Mouse (Mus musculus): Measurements from ENCODE around the gene Usp33.

DNA sequence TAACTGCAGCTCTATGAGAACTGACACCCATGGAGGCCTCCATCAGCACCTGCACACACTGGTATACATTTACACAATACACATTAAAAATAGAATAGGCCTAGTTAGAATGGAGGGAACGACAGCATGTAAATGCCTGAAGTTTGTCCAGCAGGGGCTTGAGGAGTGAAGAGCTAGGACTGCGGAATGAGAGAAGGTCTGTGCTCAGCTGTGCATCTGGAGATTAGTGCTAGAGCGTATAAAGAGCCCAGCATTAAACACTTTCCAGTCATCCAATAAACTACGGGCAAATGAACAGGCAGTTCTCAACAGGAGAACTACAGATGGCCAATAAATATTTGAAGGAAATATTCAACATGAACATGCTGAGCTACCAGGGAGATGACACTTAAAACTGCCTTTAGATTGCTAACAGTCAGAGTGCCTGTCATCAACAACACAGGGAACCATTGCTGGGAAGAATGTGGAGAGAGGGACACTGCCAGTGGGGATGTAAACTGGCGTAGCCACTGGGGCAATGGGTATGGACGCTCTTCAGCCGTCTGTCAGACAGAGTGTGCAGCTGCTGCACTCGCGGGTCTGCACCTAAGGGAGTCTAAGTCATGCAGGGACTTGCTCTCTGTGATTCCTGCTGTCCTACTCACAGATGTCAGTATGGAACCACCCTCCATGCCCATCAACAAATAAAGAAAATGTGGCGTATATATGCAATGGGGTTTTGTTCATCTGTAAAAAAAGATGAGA lies 7.3 kb downstream of the Usp33 start:
- TF ChIP-seq CTCF (conservative IDR thresholded peaks at IDR 0.05 in 1 of 2, IDR thresholded peaks at IDR 0.05 in 1 of 2; ENCODE audit: low read depth in 2 of 2, low read length in 2 of 2), result no peak
- no peak for TF ChIP-seq NRF1 (IDR thresholded peaks at IDR 0.05; ENCODE audit: low read depth, low read length)
- no peak for TF ChIP-seq POLR2A (IDR thresholded peaks at IDR 0.05; ENCODE audit: low read depth, low read length)
- no peak for TF ChIP-seq RCOR1 (conservative IDR thresholded peaks at IDR 0.05; ENCODE audit: low read depth, low read length)
- TF ChIP-seq KAT2A (IDR thresholded peaks at IDR 0.05; ENCODE audit: insufficient replicate concordance, low read length), result no peak
- TF ChIP-seq TBP (conservative IDR thresholded peaks at IDR 0.05; ENCODE audit: low read depth, low read length), result no peak
- no peak for TF ChIP-seq JUND (conservative IDR thresholded peaks at IDR 0.05; ENCODE audit: low read depth, low read length)
- no peak for TF ChIP-seq EP300 (IDR thresholded peaks at IDR 0.05; ENCODE audit: low read length)
- TF ChIP-seq ZC3H11A (IDR thresholded peaks at IDR 0.05; ENCODE audit: low read depth, low read length), result no peak
- TF ChIP-seq MAZ (IDR thresholded peaks at IDR 0.05; ENCODE audit: low read depth, low read length), result no peak
- TF ChIP-seq USF2 (conservative IDR thresholded peaks at IDR 0.05; ENCODE audit: low read depth, low read length), result no peak
- TF ChIP-seq ZNF384 (IDR thresholded peaks at IDR 0.05; ENCODE audit: low read depth, low read length), result no peak
- TF ChIP-seq SIN3A (IDR thresholded peaks at IDR 0.05; ENCODE audit: low read length), result no peak
- TF ChIP-seq UBTF (IDR thresholded peaks at IDR 0.05; ENCODE audit: low read depth, low read length), result no peak

Data from CH12.LX (cell line).